Mouse (Mus musculus): ENCODE results near the gene Rad1.
"Not testable (repeated sequence)": the region's sequence is repeated elsewhere in the genome, so short reads cannot be mapped to it uniquely, and the experiment has no call there.

The Rad1 gene

GRCm38 (mm10) chr15:10515166-10515565, 29.3 kb downstream of the Rad1 start:
- no peak for DNase-seq (ENCODE audit: low read depth, low spot score)

GRCm38 (mm10) chr15:10525896-10526295, 40.1 kb downstream of the Rad1 start:
- DNase-seq (ENCODE audit: low read depth, low spot score): no peak

GRCm38 (mm10) chr15:10531352-10531751, 45.5 kb downstream of the Rad1 start:
- DNase-seq (ENCODE audit: low read depth, low spot score): no peak

- DNase-seq (ENCODE audit: low read depth, low spot score): not testable (repeated sequence)
Measured at GRCm38 (mm10) chr15:10533361-10533760, 47.5 kb downstream of the Rad1 start.

GRCm38 (mm10) chr15:10534591-10534990, 48.8 kb downstream of the Rad1 start:
- DNase-seq (ENCODE audit: low read depth, low spot score): no peak

GRCm38 (mm10) chr15:10535969-10536368, 50.2 kb downstream of the Rad1 start:
- DNase-seq (ENCODE audit: low read depth, low spot score): no peak

- no peak for DNase-seq (ENCODE audit: low read depth, low spot score)
Measured at GRCm38 (mm10) chr15:10540271-10541088, 54.7 kb downstream of the Rad1 start.

Data from WW6 (cell line).